ENCODE assay signal across 49 mouse cellular contexts in genomic region chr3:75269978-75270377, GRCm38 (mm10). TPM values are rescaled to one million over a fixed set of nuclear protein-coding genes. Genes with fewer than 3 reads are reported as not detected.
"Had no signal": no experiment of that assay in that cellular context is flagged by ENCODE, and none has a peak within 500 bp of the region (broad histone marks: within the 10 kb centered on the region; RNA-seq: fewer than 3 reads in every experiment).

Serpini2 (minus strand) TSS chr3:75270078.

- H3K9me3 ChIP-seq: heart, embryonic 10.5 days; heart, embryonic 12.5 days; heart, embryonic 13.5 days; heart, embryonic 15.5 days; hindbrain, embryonic 10.5 days; hindbrain, embryonic 12.5 days; hindbrain, embryonic 13.5 days; hindbrain, embryonic 15.5 days; kidney, embryonic 15.5 days had no signal

- H3K36me3 ChIP-seq: heart, embryonic 10.5 days; heart, embryonic 12.5 days; heart, embryonic 13.5 days; heart, embryonic 15.5 days; hindbrain, embryonic 10.5 days; hindbrain, embryonic 12.5 days; hindbrain, embryonic 13.5 days; hindbrain, embryonic 15.5 days; kidney, embryonic 15.5 days had no signal

- H3K9ac ChIP-seq: heart, embryonic 12.5 days; heart, embryonic 13.5 days; heart, embryonic 15.5 days; hindbrain, embryonic 12.5 days; hindbrain, embryonic 13.5 days; hindbrain, embryonic 14.5 days; hindbrain, embryonic 15.5 days; kidney, embryonic 15.5 days had no signal

- DNase-seq: heart, adult 18-20 months; heart, adult 2 months; heart, postnatal 10 days; heart, postnatal 14 days; heart, postnatal 36 days; heart, postnatal 4 days; kidney, adult 11 months; kidney, adult 18-20 months; kidney, adult 2 months; kidney, adult 8-10 months; kidney, adult 9 months; kidney, postnatal 10 days; kidney, postnatal 14 days; kidney, postnatal 36 days; kidney, postnatal 4 days; layer of hippocampus, adult 9-11 months; layer of hippocampus, postnatal 36 days had no signal

- H3K4me3 ChIP-seq: heart, adult 2 months; heart, embryonic 10.5 days; heart, embryonic 12.5 days; heart, embryonic 13.5 days; heart, embryonic 15.5 days; hindbrain, embryonic 10.5 days; hindbrain, embryonic 12.5 days; hindbrain, embryonic 13.5 days; hindbrain, embryonic 15.5 days; kidney, embryonic 15.5 days; layer of hippocampus, adult 2 months had no signal

- H3K27me3 ChIP-seq: heart, embryonic 12.5 days; heart, embryonic 13.5 days; heart, embryonic 15.5 days; hindbrain, embryonic 12.5 days; hindbrain, embryonic 13.5 days; hindbrain, embryonic 15.5 days; kidney, embryonic 15.5 days had no signal

- H3K4me2 ChIP-seq: heart, embryonic 11.5 days; heart, embryonic 12.5 days; heart, embryonic 13.5 days; heart, embryonic 15.5 days; hindbrain, embryonic 12.5 days; hindbrain, embryonic 13.5 days; hindbrain, embryonic 14.5 days; hindbrain, embryonic 15.5 days; kidney, embryonic 15.5 days had no signal

- ATAC-seq: hindbrain, embryonic 16.5 days; hindbrain, postnatal 0 days; inflammation-experienced regulatory T-cells, adult 6 months had no signal

- H3K27ac ChIP-seq: heart, adult 2 months; heart, embryonic 10.5 days; heart, embryonic 13.5 days; heart, embryonic 15.5 days; hindbrain, embryonic 10.5 days; hindbrain, embryonic 12.5 days; hindbrain, embryonic 13.5 days; hindbrain, embryonic 14.5 days; hindbrain, embryonic 15.5 days; hindbrain, postnatal 0 days; kidney, embryonic 15.5 days; kidney, postnatal 0 days; layer of hippocampus, adult 2 months had no signal

- H3K4me1 ChIP-seq: heart, embryonic 10.5 days; heart, embryonic 12.5 days; heart, embryonic 15.5 days; hindbrain, embryonic 10.5 days; hindbrain, embryonic 12.5 days; hindbrain, embryonic 13.5 days; hindbrain, embryonic 15.5 days; kidney, embryonic 15.5 days had no signal

RNA-seq across cellular contexts. Expression of gene Serpini2, which starts in this region (rescaled TPM):
- total RNA-seq: heart, adult 18-20 months; heart, adult 2 months; heart, adult 8-10 months; heart, postnatal 10 days; heart, postnatal 14 days; heart, postnatal 25 days; heart, postnatal 36 days; heart, postnatal 4 days; hematopoietic stem cell, adult 5-6 weeks; hindbrain, postnatal 0 days; layer of hippocampus, adult 18-20 months; layer of hippocampus, adult 2 months; layer of hippocampus, adult 8-10 months; layer of hippocampus, postnatal 10 days; layer of hippocampus, postnatal 14 days; layer of hippocampus, postnatal 25 days; layer of hippocampus, postnatal 36 days; left cerebral cortex, adult 18-20 months had no signal
- polyA plus RNA-seq: heart, adult 2 months; heart, embryonic 10.5 days; heart, embryonic 11.5 days; heart, embryonic 12.5 days; heart, embryonic 13.5 days; heart, embryonic 14.5 days; heart, embryonic 15.5 days; heart, embryonic 16.5 days; heart, postnatal 0 days; hindbrain, embryonic 10.5 days; hindbrain, embryonic 11.5 days; hindbrain, embryonic 12.5 days; hindbrain, embryonic 13.5 days; hindbrain, embryonic 14.5 days; hindbrain, embryonic 15.5 days; hindbrain, embryonic 16.5 days; hindbrain, postnatal 0 days; inflammation-experienced regulatory T-cells, adult 6 months; kidney, adult 2 months; kidney, embryonic 14.5 days; kidney, embryonic 15.5 days; kidney, embryonic 16.5 days; kidney, postnatal 0 days; large intestine, adult 2 months had no signal
